Mouse (Mus musculus) liver, postnatal 0 days (tissue): ENCODE measurements around the gene Fra10ac1.

Experiments
- CTCF ChIP-seq: sonication (generic); IDR thresholded peaks from 2 replicates; pipeline ENCODE4 v1.5.1; 2016; ENCODE audit warnings: antibody characterized with exemption, low read depth
- EP300 ChIP-seq: IDR thresholded peaks from 2 replicates; pipeline ENCODE4 v1.6.1; 2016; ENCODE audit warnings: antibody characterized with exemption, low read depth, mild to moderate bottlenecking

DNA sequence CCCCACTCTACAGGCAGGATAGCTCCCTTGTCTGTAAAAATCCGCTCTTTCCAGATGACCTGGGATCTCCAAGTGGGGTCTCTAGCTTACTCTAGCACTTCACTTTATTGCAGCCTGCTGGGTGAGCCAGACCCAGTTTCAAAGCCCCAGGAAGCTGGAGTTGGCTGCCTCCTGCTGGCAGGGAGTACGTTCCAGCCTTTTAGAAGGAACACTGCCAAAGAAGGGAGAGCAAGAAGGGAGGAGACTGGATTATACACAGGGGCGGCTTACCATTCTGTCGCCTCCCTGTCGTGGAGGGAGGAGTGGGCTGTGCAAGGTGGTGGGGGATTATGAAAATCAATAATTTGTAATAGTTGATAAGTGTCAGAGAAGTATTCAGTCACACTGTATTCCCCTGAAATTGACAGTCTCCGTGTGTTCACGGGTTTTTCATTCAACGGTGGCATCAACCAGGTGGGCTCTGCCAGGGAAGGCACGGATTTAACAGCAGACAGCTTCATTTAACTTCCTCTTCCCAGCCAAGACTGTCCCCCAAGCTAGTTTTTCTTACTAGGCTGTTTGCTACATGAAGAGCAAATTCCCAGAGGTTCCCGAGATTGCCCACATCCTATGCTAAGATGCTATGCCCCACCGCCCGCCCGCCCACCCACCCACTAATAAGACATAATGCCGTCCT lies 40.0 kb upstream of the Fra10ac1 start:
- TF ChIP-seq CTCF, result peak; percentile 42
- no peak for TF ChIP-seq EP300
